Mouse (Mus musculus): ENCODE measurements around the gene Slc2a8.
A peak's percentile ranks its signal among the peaks of the same experiment; 100 is the strongest.

DNA sequence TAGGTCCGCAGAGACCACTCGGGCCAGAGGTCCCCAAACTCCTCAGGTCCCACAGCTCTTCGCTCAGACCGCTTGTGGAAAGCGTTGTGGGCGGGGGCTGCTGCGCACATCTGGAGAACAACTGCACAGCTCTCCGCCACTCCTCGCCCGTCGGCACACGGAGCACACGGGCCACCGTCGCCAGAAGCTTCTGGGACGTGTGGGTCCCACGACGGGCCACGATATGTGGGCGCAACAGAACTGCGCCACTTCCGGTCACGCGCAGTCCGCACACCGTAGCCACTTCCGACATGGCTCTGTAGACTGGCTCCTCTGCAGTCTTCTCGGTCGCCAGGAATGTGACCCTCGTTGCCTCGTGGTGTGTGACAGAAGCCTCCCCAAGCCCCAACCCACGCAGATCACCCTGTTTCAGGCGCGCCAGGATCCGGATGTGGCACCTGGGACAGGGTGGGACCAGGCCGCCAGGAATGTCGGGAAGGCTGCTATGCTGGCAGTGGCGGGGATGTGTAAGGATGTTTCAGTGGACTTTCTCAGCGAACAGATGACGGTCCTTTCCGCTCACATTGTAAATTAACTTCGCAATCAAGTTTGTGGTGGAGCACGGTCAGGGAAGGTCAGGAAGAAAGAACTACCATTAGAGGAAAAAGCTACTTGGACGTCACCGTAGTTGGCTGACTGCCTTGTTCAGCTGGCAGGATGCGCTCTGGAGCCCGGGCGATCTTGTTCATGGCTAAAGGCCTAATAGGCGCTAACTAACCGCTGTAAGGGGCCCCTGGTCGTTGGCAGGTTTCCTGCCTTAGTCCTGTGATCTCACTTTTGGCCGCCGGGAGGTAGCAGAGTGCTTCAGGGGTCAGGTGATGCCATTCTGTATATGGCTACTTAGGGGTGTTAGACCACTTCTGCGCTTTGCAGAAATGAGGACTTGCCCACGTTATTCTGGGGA lies 14.9 kb downstream of the Slc2a8 start:
- TF ChIP-seq CTCF (IDR thresholded peaks at IDR 0.05; ENCODE audit: control insufficient read depth, insufficient read depth, low read length) = peak; percentile 65
- peak; percentile 95 for TF ChIP-seq POLR2A (IDR thresholded peaks at IDR 0.05; ENCODE audit: borderline replicate concordance, control insufficient read depth, low read depth, low read length)

All from bone marrow, adult 2 months (tissue).